Mouse (Mus musculus) C2C12 (cell line): ENCODE data around the gene Ttll5. TPM values are rescaled to one million over a fixed set of nuclear protein-coding genes. Genes with fewer than 3 reads are reported as not detected.

Source experiments
- H3K27me3 ChIP-seq: one replicate; pipeline ENCODE4 v1.6.1; 2011; ENCODE audit not compliant: control insufficient read depth, insufficient read depth, insufficient read length
- H3K36me3 ChIP-seq: one replicate; pipeline ENCODE4 v1.6.1; 2011; ENCODE audit not compliant: control insufficient read depth, insufficient read depth
- H3K4me3 ChIP-seq: one replicate; pipeline ENCODE4 v1.5.1; 2011; ENCODE audit warnings: mild to moderate bottlenecking, control low read depth; ENCODE audit not compliant: poor library complexity, insufficient read depth, severe bottlenecking
- H3K79me2 ChIP-seq: one replicate; pipeline ENCODE4 v1.6.1; 2011; ENCODE audit not compliant: control insufficient read depth, insufficient read depth
- H3K79me3 ChIP-seq: one replicate; pipeline ENCODE4 v1.6.1; 2011; ENCODE audit warnings: low read depth, control low read depth
- H3ac ChIP-seq: one replicate; pipeline ENCODE3; 2011; ENCODE audit warnings: low read depth; ENCODE audit not compliant: control insufficient read depth, insufficient read length
- CEBPB ChIP-seq: IDR thresholded peaks from one replicate; pipeline ENCODE4 v1.6.1; 2011; ENCODE audit warnings: low read depth, mild to moderate bottlenecking, control low read depth, moderate library complexity
- CTCF ChIP-seq: IDR thresholded peaks from one replicate; pipeline ENCODE4 v1.5.1; 2011; ENCODE audit not compliant: control insufficient read depth, insufficient read depth, insufficient read length
- FOSL1 ChIP-seq: IDR thresholded peaks from one replicate; pipeline ENCODE4 v1.8.0; 2011; ENCODE audit warnings: mild to moderate bottlenecking, low read length; ENCODE audit not compliant: poor library complexity, insufficient read depth, severe bottlenecking
- MAX ChIP-seq: IDR thresholded peaks from one replicate; pipeline ENCODE4 v1.6.1; 2011; ENCODE audit warnings: mild to moderate bottlenecking, control low read depth
- MYOD1 ChIP-seq: IDR thresholded peaks from one replicate; pipeline ENCODE4 v1.6.1; 2011; ENCODE audit warnings: low read depth; ENCODE audit not compliant: control insufficient read depth, insufficient read length
- MYOG ChIP-seq: IDR thresholded peaks from one replicate; pipeline ENCODE4 v1.6.1; 2011; ENCODE audit not compliant: control insufficient read depth, insufficient read length; ENCODE audit errors: extremely low read depth
- USF1 ChIP-seq: IDR thresholded peaks from one replicate; pipeline ENCODE4 v1.6.1; 2011; ENCODE audit warnings: low read depth, mild to moderate bottlenecking, control low read depth, moderate library complexity
- polyA plus RNA-seq: library from polyadenylated mRNA; unstranded; fragments of >200 nt; fragmentation: generic; extraction: Trizol; gene quantifications from one replicate; pipeline ENCODE4 v1.2.1, GENCODE M21; 2012; ENCODE audit warnings: missing spikeins

Ttll5 gene
- polyA plus RNA-seq, 1 experiment: 20.1 TPM

DNA sequence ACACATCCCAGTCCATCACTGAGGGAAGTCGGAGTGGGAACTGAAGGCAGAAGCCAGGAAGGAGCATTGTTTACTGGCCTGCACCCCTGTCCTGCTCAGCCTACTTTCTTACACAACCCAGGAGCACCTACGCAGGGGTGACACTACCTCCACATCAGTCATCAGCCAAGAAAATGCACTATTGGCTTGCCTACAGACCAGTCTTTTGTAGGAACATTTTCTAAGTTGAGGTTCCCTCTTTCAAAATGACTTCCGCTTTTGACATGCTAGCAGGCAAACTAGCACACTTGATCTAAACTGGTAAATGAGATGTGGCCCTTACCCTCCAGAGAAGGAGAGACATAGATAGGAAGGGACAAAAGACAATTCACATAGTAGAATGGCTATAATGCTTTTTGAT is 60.6 kb downstream of the Ttll5 start:
- Histone ChIP-seq H3K36me3 (peaks cover 5% of the 10 kb centered on the region), H3K4me3 (no peak overlapping the region), H3K79me3 (no peaks in the 10 kb centered on the region), H3ac (no peak overlapping the region), H3K27me3 (no peaks in the 10 kb centered on the region), H3K79me2 (no peaks in the 10 kb centered on the region)
- TF ChIP-seq CTCF (no peak), FOSL1 (no peak), USF1 (no peak), CEBPB (no peak), MYOD1 (no peak), MYOG (no peak), MAX (no peak)

DNA sequence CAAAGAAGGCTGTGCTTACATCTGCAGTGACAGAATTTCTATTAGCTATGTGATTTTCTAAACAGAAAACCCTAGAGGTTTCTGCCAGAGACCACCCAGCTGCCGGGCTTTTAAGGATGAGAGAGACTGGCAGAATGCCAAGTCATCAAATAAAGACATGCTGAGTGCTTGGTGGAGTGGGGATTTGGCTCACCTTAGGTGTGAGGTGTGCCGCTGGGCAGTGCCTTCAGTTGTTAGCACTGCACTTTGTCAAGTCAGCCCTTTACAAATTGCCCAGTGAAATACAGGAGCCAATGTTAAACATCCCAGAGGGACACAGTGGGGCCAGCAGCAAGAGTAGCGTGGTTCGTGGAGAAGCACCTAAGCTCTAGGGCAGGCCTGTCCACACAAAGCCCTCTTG is 65.6 kb downstream of the Ttll5 start:
- Histone ChIP-seq H3K79me3 (no peaks in the 10 kb centered on the region), H3K36me3 (peaks cover 22% of the 10 kb centered on the region), H3K79me2 (no peaks in the 10 kb centered on the region), H3K27me3 (no peaks in the 10 kb centered on the region), H3ac (no peak overlapping the region), H3K4me3 (no peak overlapping the region)
- TF ChIP-seq USF1 (no peak), MAX (no peak), MYOG (no peak), MYOD1 (no peak), FOSL1 (no peak), CEBPB (no peak), CTCF (no peak)

DNA sequence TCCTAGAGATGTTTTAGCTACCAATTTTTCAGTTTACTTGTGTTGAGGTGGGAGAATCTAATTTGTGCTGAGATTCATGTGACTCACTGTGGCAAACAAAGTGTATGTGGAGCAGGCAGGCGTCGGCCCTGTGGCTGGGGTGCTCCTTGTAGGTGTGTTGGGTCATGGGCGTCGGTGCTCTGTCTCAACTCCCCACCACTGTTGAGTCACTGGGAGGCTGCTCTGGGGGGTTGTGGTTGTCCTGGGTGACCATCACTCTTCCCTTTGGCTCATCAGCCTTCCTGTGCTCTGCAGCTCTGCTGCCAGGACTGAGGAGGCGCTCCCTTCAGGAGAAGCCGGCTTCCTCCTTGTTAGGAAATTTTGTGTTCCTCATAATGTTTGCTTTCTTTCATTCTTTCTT is 79.5 kb downstream of the Ttll5 start:
- Histone ChIP-seq H3K79me3 (no peaks in the 10 kb centered on the region), H3ac (no peak overlapping the region), H3K27me3 (no peaks in the 10 kb centered on the region), H3K4me3 (no peak overlapping the region), H3K79me2 (no peaks in the 10 kb centered on the region), H3K36me3 (peaks cover 19% of the 10 kb centered on the region)
- TF ChIP-seq CEBPB (no peak), MYOG (no peak), MAX (no peak), MYOD1 (no peak), CTCF (no peak), FOSL1 (no peak), USF1 (no peak)

DNA sequence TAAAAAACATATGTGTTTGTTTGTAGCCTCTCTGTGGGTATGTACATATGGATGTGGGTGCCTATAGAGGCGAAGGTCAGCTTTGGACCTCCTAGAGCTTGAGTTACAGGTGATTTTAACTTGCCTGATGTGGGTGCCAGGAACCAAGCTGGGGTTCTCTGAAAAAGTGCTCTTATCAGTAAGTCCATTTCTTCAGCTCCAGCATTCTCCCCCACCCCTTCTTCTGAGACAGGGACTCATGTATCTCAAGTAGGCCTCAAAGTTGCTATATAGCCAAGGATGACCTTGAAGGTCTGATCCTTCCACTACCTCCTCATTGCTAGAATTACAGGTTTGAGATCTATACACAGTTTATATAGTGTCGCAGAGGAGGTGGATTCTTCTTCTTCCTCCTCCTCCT is 81.2 kb downstream of the Ttll5 start:
- H3K79me3 ChIP-seq: no peaks in the 10 kb centered on the region
- H3ac ChIP-seq: no peak overlapping the region
- no peak overlapping the region for H3K4me3 ChIP-seq
- no peaks in the 10 kb centered on the region for H3K27me3 ChIP-seq
- H3K36me3 ChIP-seq: peaks cover 9% of the 10 kb centered on the region
- H3K79me2 ChIP-seq: no peaks in the 10 kb centered on the region
- TF ChIP-seq USF1: no peak
- TF ChIP-seq MYOD1: no peak
- TF ChIP-seq CEBPB: no peak
- no peak for TF ChIP-seq MYOG
- no peak for TF ChIP-seq MAX
- TF ChIP-seq CTCF: no peak
- no peak for TF ChIP-seq FOSL1

DNA sequence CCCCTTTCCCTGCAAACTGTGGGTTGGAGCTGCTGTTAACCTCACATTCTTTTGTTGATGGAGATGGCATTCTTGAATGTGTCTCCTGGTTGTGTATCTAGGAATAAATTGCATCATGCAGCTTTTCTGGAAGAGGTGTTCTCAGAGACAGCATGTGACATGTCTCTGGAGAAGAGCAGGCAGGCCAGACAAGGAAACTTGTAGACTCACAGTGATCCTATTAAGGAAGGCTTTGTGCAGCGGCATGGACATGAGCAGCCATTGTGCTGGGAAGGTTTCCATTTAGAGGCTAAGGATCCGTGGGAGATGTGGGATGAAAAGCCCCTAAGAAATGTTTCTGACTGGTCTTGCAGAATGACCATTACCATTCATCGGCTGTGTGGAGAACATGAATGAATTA is 83.4 kb downstream of the Ttll5 start:
- TF ChIP-seq FOSL1 (no peak), CTCF (no peak), MYOG (no peak), MYOD1 (no peak), CEBPB (no peak), MAX (no peak), USF1 (no peak)
- Histone ChIP-seq H3K79me3 (no peaks in the 10 kb centered on the region), H3ac (no peak overlapping the region), H3K27me3 (no peaks in the 10 kb centered on the region), H3K36me3 (peaks cover 3% of the 10 kb centered on the region), H3K4me3 (no peak overlapping the region), H3K79me2 (no peaks in the 10 kb centered on the region)

DNA sequence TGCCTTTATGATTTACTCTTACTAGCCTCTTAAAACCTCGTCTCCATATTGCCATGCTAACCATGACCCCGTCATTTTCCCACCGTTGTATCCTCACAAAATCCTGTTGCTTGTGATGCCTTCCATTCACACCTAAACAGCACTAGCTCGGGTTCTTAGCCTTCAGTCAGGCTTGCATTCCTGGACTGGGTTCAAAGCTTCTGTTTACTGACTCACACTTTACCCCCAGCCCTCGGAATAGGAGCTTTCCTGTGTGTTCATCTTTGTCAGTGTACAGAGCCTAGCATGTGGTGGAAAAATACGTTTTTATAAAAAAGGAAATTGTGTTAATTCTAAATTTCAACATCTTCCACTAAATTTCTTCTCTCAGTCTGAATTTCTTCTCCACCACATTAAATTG is 86.4 kb downstream of the Ttll5 start:
- Histone ChIP-seq H3K36me3 (no peaks in the 10 kb centered on the region), H3ac (no peak overlapping the region), H3K79me2 (no peaks in the 10 kb centered on the region), H3K27me3 (no peaks in the 10 kb centered on the region), H3K79me3 (no peaks in the 10 kb centered on the region), H3K4me3 (no peak overlapping the region)
- TF ChIP-seq USF1 (no peak), CEBPB (no peak), MYOD1 (no peak), FOSL1 (no peak), MYOG (no peak), MAX (no peak), CTCF (no peak)
